Mouse (Mus musculus): Measurements from ENCODE around the gene Exoc6b. TPM values are rescaled to one million over a fixed set of nuclear protein-coding genes. Genes with fewer than 3 reads are reported as not detected.

Exoc6b gene
- polyA plus RNA-seq, 1 experiment from 2014 or later: 6.7 TPM

- no peak overlapping the region for H3K4me3 ChIP-seq (ENCODE audit: low read depth, low read length)
- H3K36me3 ChIP-seq (ENCODE audit: control insufficient read depth, insufficient read depth): no peaks in the 10 kb centered on the region
- ATAC-seq: no peak
- H3K27ac ChIP-seq (ENCODE audit: low read depth, low read length): no peak overlapping the region
- H3K4me2 ChIP-seq (replicated peaks; ENCODE audit: low read depth): no peak overlapping the region
- no peaks in the 10 kb centered on the region for H3K27me3 ChIP-seq (replicated peaks; ENCODE audit: control insufficient read depth, insufficient read depth, low read length)
- H3K4me1 ChIP-seq (replicated peaks; ENCODE audit: control insufficient read depth, insufficient read depth, low read length): no peaks in the 10 kb centered on the region
- H3K9me3 ChIP-seq (ENCODE audit: control insufficient read depth): no peaks in the 10 kb centered on the region
- WGBS: 14% methylated on average over 1 of the region's 1 CpGs
- no peak for TF ChIP-seq CTCF (IDR thresholded peaks at IDR 0.05; ENCODE audit: low read depth)
- no peak overlapping the region for H3K9ac ChIP-seq (ENCODE audit: low read depth, low read length)
These were observed 439.0 kb downstream of the Exoc6b start for GRCm38 (mm10) chr6:84630276-84630675.

DNA sequence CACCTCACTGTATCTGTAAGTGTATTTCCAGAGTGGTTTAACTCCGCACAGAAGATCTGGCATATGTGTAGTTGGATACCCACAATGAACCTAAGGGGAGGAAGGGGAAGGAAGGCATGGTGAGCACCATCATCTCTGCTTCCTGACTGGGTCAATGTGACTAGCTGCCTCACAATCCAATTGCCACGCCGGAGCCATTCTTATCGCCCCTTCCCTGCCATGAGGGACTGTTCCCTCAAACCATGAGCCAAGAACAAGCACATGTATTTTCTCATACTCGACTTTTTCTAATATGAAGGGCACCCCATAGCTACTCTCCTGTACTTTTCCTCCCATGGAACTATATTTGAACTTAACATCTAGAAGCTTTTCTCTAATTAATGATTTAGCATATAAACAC, 440.5 kb downstream of the Exoc6b start:
- no peak overlapping the region for H3K9ac ChIP-seq (ENCODE audit: low read depth, low read length)
- no peak overlapping the region for H3K27ac ChIP-seq (ENCODE audit: low read depth, low read length)
- H3K4me1 ChIP-seq (replicated peaks; ENCODE audit: control insufficient read depth, insufficient read depth, low read length): no peaks in the 10 kb centered on the region
- H3K36me3 ChIP-seq (ENCODE audit: control insufficient read depth, insufficient read depth): no peaks in the 10 kb centered on the region
- 88% methylated on average over 5 of the region's 5 CpGs for WGBS
- no peaks in the 10 kb centered on the region for H3K9me3 ChIP-seq (ENCODE audit: control insufficient read depth)
- no peak for ATAC-seq
- H3K27me3 ChIP-seq (replicated peaks; ENCODE audit: control insufficient read depth, insufficient read depth, low read length): no peaks in the 10 kb centered on the region
- no peak overlapping the region for H3K4me3 ChIP-seq (ENCODE audit: low read depth, low read length)
- H3K4me2 ChIP-seq (replicated peaks; ENCODE audit: low read depth): no peak overlapping the region
- TF ChIP-seq CTCF (IDR thresholded peaks at IDR 0.05; ENCODE audit: low read depth): no peak

DNA sequence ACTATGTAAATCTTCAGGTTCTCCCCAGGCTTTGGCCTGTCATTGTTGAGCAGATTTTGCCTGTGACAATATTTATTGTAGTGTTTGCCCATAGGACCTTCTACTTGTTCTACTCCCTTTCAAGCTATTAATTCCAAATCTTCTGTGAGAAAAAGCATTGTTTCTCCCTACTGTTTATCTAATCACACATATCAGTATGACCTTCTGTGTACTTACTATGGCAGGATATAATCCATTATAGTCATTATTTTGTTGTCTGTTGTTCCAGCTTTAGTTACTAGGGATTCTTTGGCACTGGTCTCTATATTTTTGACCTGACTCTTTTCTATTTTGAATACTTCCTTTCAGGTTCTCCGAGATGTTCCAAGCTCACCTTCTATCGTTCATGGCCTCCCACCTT, 442.9 kb downstream of the Exoc6b start:
- TF ChIP-seq CTCF (IDR thresholded peaks at IDR 0.05; ENCODE audit: low read depth): no peak
- Histone ChIP-seq H3K4me1 (replicated peaks; ENCODE audit: control insufficient read depth, insufficient read depth, low read length) (no peaks in the 10 kb centered on the region), H3K4me2 (replicated peaks; ENCODE audit: low read depth) (no peak overlapping the region), H3K36me3 (ENCODE audit: control insufficient read depth, insufficient read depth) (no peaks in the 10 kb centered on the region), H3K4me3 (ENCODE audit: low read depth, low read length) (no peak overlapping the region), H3K9ac (ENCODE audit: low read depth, low read length) (no peak overlapping the region), H3K9me3 (ENCODE audit: control insufficient read depth) (no peaks in the 10 kb centered on the region), H3K27ac (ENCODE audit: low read depth, low read length) (no peak overlapping the region), H3K27me3 (replicated peaks; ENCODE audit: control insufficient read depth, insufficient read depth, low read length) (no peaks in the 10 kb centered on the region)
- no peak for ATAC-seq
- 90% methylated on average over 2 of the region's 2 CpGs for WGBS

DNA sequence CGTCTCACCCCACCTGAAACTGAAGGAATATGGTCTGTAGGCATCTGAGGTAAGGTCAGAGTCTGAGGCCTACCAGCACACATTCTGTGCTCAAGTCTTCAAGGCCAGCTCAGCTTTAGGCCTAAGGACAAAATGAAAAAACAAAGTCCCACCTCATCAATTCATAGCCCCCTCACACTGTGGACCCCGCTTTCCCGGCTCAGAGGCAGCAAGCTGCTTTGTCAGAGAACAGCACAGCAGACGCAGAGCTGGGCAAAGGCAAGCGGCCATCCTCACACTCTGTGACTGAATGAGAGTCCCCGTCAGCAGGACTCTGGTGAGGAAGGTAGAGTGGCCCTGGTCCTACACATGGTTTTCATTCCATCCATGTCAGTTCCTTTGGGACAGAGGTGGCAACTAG, 450.1 kb downstream of the Exoc6b start:
- Histone ChIP-seq H3K27me3 (replicated peaks; ENCODE audit: control insufficient read depth, insufficient read depth, low read length) (no peaks in the 10 kb centered on the region), H3K27ac (ENCODE audit: low read depth, low read length) (no peak overlapping the region), H3K4me1 (replicated peaks; ENCODE audit: control insufficient read depth, insufficient read depth, low read length) (no peaks in the 10 kb centered on the region), H3K4me2 (replicated peaks; ENCODE audit: low read depth) (no peak overlapping the region), H3K9me3 (ENCODE audit: control insufficient read depth) (no peaks in the 10 kb centered on the region), H3K36me3 (ENCODE audit: control insufficient read depth, insufficient read depth) (peaks cover 5% of the 10 kb centered on the region), H3K9ac (ENCODE audit: low read depth, low read length) (no peak overlapping the region), H3K4me3 (ENCODE audit: low read depth, low read length) (no peak overlapping the region)
- no peak for TF ChIP-seq CTCF (IDR thresholded peaks at IDR 0.05; ENCODE audit: low read depth)
- ATAC-seq: no peak
- WGBS: 97% methylated on average over 6 of the region's 6 CpGs

DNA sequence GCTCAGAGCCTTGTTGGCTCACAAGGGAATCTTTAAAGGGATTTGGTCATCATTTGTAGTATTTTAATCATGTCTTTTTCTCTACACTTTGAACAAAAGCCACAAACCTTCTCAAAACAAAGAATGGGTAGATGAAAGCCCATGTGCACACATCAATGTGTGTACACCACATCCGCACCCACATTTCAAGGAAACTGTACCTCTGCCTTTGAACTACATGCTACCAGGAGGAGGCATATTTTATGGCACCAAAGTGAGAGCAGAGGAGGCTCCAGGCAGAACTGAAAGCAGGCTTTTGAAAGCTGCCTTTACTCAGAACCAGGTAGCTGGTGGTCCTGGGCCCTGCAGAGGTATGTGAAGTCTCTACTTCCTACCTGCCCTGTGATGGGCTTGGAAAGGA, 452.3 kb downstream of the Exoc6b start:
- Histone ChIP-seq H3K9ac (ENCODE audit: low read depth, low read length) (no peak overlapping the region), H3K27ac (ENCODE audit: low read depth, low read length) (no peak overlapping the region), H3K9me3 (ENCODE audit: control insufficient read depth) (no peaks in the 10 kb centered on the region), H3K4me1 (replicated peaks; ENCODE audit: control insufficient read depth, insufficient read depth, low read length) (no peaks in the 10 kb centered on the region), H3K4me3 (ENCODE audit: low read depth, low read length) (no peak overlapping the region), H3K27me3 (replicated peaks; ENCODE audit: control insufficient read depth, insufficient read depth, low read length) (no peaks in the 10 kb centered on the region), H3K4me2 (replicated peaks; ENCODE audit: low read depth) (no peak overlapping the region), H3K36me3 (ENCODE audit: control insufficient read depth, insufficient read depth) (peaks cover 5% of the 10 kb centered on the region)
- no peak for ATAC-seq
- TF ChIP-seq CTCF (IDR thresholded peaks at IDR 0.05; ENCODE audit: low read depth): no peak
- whole genome bisulfite sequencing: 97% methylated on average over 1 of the region's 1 CpGs

GRCm38 (mm10) chr6:84616586-84616985, 452.7 kb downstream of the Exoc6b start:
- Histone ChIP-seq H3K4me2 (replicated peaks; ENCODE audit: low read depth) (no peak overlapping the region), H3K27me3 (replicated peaks; ENCODE audit: control insufficient read depth, insufficient read depth, low read length) (no peaks in the 10 kb centered on the region), H3K27ac (ENCODE audit: low read depth, low read length) (no peak overlapping the region), H3K36me3 (ENCODE audit: control insufficient read depth, insufficient read depth) (peaks cover 5% of the 10 kb centered on the region), H3K4me3 (ENCODE audit: low read depth, low read length) (no peak overlapping the region), H3K4me1 (replicated peaks; ENCODE audit: control insufficient read depth, insufficient read depth, low read length) (no peaks in the 10 kb centered on the region), H3K9ac (ENCODE audit: low read depth, low read length) (no peak overlapping the region), H3K9me3 (ENCODE audit: control insufficient read depth) (no peaks in the 10 kb centered on the region)
- WGBS: 88% methylated on average over 1 of the region's 1 CpGs
- no peak for ATAC-seq
- no peak for TF ChIP-seq CTCF (IDR thresholded peaks at IDR 0.05; ENCODE audit: low read depth)

DNA sequence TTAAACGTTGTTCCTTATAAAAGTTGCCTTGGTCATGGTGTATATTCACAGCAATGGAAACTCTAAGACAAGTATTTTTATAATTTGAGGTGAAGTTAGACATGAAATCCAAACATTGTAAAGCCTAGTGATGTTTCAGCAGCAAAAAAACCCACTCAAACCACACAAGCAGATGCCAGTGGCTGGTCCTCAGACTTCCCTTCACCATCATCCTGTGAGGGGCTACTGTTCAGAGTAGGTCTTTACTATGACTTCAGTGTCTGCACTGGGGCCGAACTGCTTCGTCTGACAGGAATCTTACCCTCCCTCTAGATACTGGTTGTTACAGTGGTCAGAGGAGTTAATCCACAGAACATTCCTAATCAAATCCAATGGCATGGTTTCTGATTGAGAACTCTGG, 455.8 kb downstream of the Exoc6b start:
- H3K4me3 ChIP-seq (ENCODE audit: low read depth, low read length): no peak overlapping the region
- WGBS: 85% methylated on average over 3 of the region's 3 CpGs
- no peak overlapping the region for H3K9ac ChIP-seq (ENCODE audit: low read depth, low read length)
- ATAC-seq: no peak
- H3K9me3 ChIP-seq (ENCODE audit: control insufficient read depth): no peaks in the 10 kb centered on the region
- no peaks in the 10 kb centered on the region for H3K27me3 ChIP-seq (replicated peaks; ENCODE audit: control insufficient read depth, insufficient read depth, low read length)
- no peaks in the 10 kb centered on the region for H3K4me1 ChIP-seq (replicated peaks; ENCODE audit: control insufficient read depth, insufficient read depth, low read length)
- no peak for TF ChIP-seq CTCF (IDR thresholded peaks at IDR 0.05; ENCODE audit: low read depth)
- H3K27ac ChIP-seq (ENCODE audit: low read depth, low read length): no peak overlapping the region
- H3K36me3 ChIP-seq (ENCODE audit: control insufficient read depth, insufficient read depth): no peaks in the 10 kb centered on the region
- H3K4me2 ChIP-seq (replicated peaks; ENCODE audit: low read depth): no peak overlapping the region
